Mouse (Mus musculus) left cerebral cortex, adult 9 months (tissue): ENCODE data around the gene Gm49388.
"Not testable (repeated sequence)": the region's sequence is repeated elsewhere in the genome, so short reads cannot be mapped to it uniquely, and the experiment has no call there.

ENCODE experiments used
- DNase-seq, 2 experiments: peaks; one replicate each; pipeline ENCODE4 v3.0.0; 2022; ENCODE audit warnings: low spot score in 2 of 2

Gene Gm49388

DNA sequence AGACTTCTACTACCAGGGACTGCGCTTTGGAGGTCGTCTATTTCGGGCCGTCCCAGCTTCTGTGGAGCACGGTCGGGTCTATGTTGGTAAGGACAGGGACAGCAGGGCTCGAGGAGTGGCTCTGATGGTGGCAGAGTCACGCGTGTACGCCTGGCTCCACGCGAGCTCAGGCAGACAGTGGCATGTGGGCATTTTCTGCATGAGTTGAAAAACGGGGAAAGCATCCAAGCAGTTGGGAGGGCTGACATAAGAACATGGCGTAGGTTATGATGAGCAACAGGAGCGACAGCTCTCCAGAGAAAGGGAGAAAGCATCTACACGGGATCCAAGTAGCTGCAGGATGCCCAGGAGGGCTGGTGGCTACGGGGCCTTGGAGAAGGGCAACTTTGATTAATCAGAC, 16.9 kb downstream of the Gm49388 start:
- no peak for DNase-seq

GRCm38 (mm10) chr7:127808821-127809220, 23.4 kb downstream of the Gm49388 start:
- DNase-seq: no peak

DNA sequence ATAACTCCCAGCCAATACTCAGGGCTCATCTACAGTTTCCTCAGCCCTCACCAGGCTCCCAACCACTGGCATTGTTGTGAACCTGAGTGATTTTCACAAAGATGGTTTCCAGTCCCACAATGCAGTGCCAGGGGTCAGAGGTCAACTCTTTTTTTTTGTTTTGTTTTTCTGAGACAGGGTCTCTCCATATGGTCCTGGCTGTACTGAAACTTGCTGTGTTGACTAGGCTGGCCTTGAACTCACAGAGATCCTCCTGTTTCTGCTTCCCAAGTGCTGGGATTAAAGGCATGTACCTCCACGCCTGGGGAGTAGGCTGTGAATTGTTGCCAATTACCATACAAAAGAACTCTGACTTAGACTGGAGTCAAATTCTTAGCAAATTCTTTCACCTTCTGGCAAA, 24.4 kb downstream of the Gm49388 start:
- no peak for DNase-seq

- DNase-seq: no peak
These were observed 25.2 kb downstream of the Gm49388 start for GRCm38 (mm10) chr7:127810650-127811049.

DNA sequence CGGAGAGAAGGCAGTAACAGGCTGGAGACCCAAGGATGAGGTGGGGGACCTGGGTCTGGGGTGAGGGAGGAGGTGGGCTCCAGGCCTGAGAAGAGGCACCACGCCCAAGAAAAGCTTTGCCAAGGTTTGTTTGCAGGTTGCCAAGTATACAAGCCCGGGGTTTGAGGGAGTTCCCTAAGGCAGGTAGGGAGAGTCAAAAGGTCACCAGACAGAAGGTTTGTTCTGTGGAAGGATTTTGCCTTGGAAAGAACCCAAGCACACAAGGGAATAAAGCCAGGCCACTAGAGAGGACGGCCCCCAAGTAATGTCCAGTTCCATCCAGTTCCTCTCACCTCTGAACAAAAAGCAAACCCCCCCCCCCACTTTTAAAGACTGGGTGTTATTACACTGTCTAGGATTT, 25.8 kb downstream of the Gm49388 start:
- no peak for DNase-seq

- DNase-seq: no peak
These were observed 26.9 kb downstream of the Gm49388 start for GRCm38 (mm10) chr7:127812292-127812691.

GRCm38 (mm10) chr7:127813821-127814220, 28.4 kb downstream of the Gm49388 start:
- no peak for DNase-seq

GRCm38 (mm10) chr7:127814241-127814921, 29.0 kb downstream of the Gm49388 start:
- DNase-seq: peak; percentile 72 to 83

- DNase-seq: no peak
These were observed 29.8 kb downstream of the Gm49388 start for GRCm38 (mm10) chr7:127815116-127815665.

- peak; percentile 84 to 91 for DNase-seq
These were observed 30.8 kb downstream of the Gm49388 start for GRCm38 (mm10) chr7:127815954-127816821.

- no peak for DNase-seq
These were observed 31.6 kb downstream of the Gm49388 start for GRCm38 (mm10) chr7:127817053-127817452.

GRCm38 (mm10) chr7:127817776-127818175, 32.4 kb downstream of the Gm49388 start:
- DNase-seq: no peak

- no peak for DNase-seq
These were observed 35.6 kb downstream of the Gm49388 start for GRCm38 (mm10) chr7:127820836-127821509.

DNA sequence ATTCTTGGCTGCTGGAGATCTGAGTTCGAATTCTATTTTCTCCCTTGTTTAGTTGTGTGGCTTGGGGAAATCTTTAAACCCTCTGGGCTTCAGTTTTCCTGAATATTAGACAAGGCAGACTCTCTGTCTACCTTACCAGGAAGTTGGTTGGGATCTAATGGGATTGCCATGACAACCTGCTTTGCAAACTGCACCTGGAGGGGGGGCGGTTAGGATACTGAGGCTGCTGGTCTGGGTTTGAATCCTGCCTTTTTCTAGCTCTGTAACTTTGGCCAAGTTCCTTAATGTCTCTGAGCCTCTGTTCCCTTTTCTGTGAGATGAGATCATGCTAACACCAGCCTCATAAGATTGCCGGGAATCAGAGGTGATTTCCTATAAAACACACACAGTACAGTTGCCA, 37.1 kb downstream of the Gm49388 start:
- DNase-seq: no peak

DNA sequence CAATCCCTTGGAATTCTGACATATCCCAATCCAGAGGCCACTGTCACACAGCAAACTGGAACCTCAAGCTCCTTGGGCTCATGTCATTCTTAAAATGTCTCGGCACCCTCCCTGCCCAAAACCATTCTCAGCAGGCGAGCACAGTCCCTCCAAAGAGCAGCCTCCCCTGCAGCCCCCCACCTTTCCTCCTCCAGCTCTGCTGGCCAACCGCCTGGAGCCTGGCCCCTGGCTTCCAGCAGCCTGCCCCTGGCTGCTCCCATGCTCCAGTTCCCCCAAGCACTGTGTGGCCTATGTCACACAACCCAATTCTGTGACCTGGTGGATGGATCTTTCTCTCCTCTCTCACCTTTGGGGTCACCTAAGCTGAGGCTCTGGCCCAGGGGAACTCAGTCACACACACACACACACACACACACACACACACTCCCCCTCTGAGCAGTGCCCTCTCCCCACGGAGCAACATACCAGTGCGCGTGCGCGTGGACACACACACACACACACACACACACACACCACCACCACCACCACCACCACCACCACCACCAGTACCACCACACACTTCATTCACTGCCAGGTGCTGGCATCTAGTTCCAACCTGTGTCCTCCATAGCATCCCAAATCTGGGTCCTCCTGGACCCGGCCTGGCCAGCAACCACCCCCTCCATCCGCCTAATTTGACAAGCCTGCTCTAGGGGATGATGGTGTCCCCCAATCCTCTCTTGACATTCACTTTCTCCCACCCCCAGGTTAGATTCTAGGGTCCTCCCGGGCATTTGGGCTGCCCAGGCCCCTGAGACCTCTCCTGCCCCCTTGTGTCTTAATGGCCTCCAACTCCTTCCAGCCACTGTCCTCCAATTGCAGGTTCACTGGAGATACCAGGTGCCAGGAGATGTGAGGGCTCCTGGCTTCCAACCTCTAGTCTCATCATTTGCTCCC, 38.1 kb downstream of the Gm49388 start:
- DNase-seq: no peak

- peak in 1 of 2 experiments; percentile 57 for DNase-seq
These were observed 38.9 kb downstream of the Gm49388 start, which contains the start of the genes Stx4a and Stx1b for GRCm38 (mm10) chr7:127824176-127824871. TSS of gene Stx4a (plus strand) at chr7:127824294. TSS of gene Stx1b (minus strand) at chr7:127824549.

GRCm38 (mm10) chr7:127835550-127835949, 50.1 kb downstream of the Gm49388 start:
- DNase-seq: no peak

GRCm38 (mm10) chr7:127837473-127837872, 52.1 kb downstream of the Gm49388 start:
- DNase-seq: no peak

- not testable (repeated sequence) for DNase-seq
These were observed 52.5 kb downstream of the Gm49388 start for GRCm38 (mm10) chr7:127837878-127838277.

DNA sequence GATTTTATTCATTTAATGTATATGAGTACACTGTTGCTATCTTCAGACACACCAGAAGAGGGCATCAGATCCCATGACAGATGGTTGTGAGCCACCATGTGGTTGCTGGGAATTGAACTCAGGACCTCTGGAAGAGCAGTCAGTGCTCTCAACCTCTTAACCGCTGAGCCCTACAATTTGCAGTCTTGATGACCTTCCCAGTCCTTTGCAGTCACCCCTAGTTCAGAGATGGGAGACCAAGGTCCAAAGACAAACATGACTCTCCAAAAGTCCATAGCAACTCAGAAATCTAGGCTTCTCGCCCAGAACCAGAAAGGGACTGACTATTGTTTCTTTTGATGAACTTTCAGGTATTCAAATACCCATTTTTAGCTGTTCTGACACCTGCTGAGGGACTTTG, 54.6 kb downstream of the Gm49388 start:
- DNase-seq: not testable (repeated sequence)
